Mouse (Mus musculus) MEL (cell line): ENCODE results near the gene Opcml. TPM values are rescaled to one million over a fixed set of nuclear protein-coding genes. Genes with fewer than 3 reads are reported as not detected.

ENCODE experiments used
- DNase-seq: peaks from one replicate; pipeline ENCODE4 v3.0.0; 2011; ENCODE audit warnings: low read depth, low spot score
- H3K27ac ChIP-seq: 2 replicates; pipeline ENCODE4 v1.5.1; 2012; ENCODE audit warnings: low read depth, mild to moderate bottlenecking, control low read depth, low read length, moderate library complexity; ENCODE audit not compliant: control insufficient read depth
- H3K27me3 ChIP-seq, 2 experiments: fragments of 150-350 bp in 1 of 2; sonication (generic) in 1 of 2; 2 replicates each; pipeline ENCODE4 v1.6.1; 2012; ENCODE audit warnings: low read length in 2 of 2, mild to moderate bottlenecking in 2 of 2, improper control_type of control experiment in 1 of 2, moderate library complexity in 1 of 2; ENCODE audit not compliant: insufficient read depth in 2 of 2, control insufficient read depth in 1 of 2
- H3K36me3 ChIP-seq, 2 experiments: 2 replicates each; pipeline ENCODE4 v1.6.1; 2012 to 2014; ENCODE audit warnings: low read length in 2 of 2, improper control_type of control experiment in 1 of 2, inconsistent platforms in 1 of 2, mild to moderate bottlenecking in 1 of 2; ENCODE audit not compliant: insufficient read depth in 2 of 2, control insufficient read depth in 1 of 2
- H3K4me1 ChIP-seq, 2 experiments: fragments of 150-350 bp in 1 of 2; sonication (generic) in 1 of 2; 2 replicates each; pipeline ENCODE4 v1.6.1; 2012; ENCODE audit warnings: low read length in 2 of 2, improper control_type of control experiment in 1 of 2, mild to moderate bottlenecking in 1 of 2; ENCODE audit not compliant: insufficient read depth in 2 of 2, control insufficient read depth in 1 of 2
- H3K4me3 ChIP-seq, 2 experiments: fragments of 150-350 bp in 1 of 2; sonication (generic) in 1 of 2; 2 replicates each; pipeline ENCODE4 v1.5.1; 2012; ENCODE audit warnings: low read depth in 2 of 2, low read length in 2 of 2, mild to moderate bottlenecking in 2 of 2, moderate library complexity in 2 of 2, control low read depth in 1 of 2, improper control_type of control experiment in 1 of 2; ENCODE audit not compliant: control insufficient read depth in 1 of 2, insufficient read depth in 1 of 2
- H3K79me2 ChIP-seq: 2 replicates; pipeline ENCODE4 v1.6.1; 2012; ENCODE audit warnings: mild to moderate bottlenecking, low read length, moderate library complexity; ENCODE audit not compliant: control insufficient read depth, poor library complexity, insufficient read depth
- H3K9ac ChIP-seq: 2 replicates; pipeline ENCODE4 v1.6.1; 2012; ENCODE audit warnings: low read depth, mild to moderate bottlenecking, control low read depth, low read length, moderate library complexity; ENCODE audit not compliant: control insufficient read depth, poor library complexity, severe bottlenecking
- H3K9me3 ChIP-seq: fragments of 150-350 bp; sonication (generic); replicated peaks from 2 replicates; pipeline ENCODE4 v1.6.1; 2012; ENCODE audit warnings: mild to moderate bottlenecking, low read length, improper control_type of control experiment, moderate library complexity; ENCODE audit not compliant: insufficient read depth
- CHD1 ChIP-seq: IDR thresholded peaks from 2 replicates; pipeline ENCODE4 v1.6.1; 2012; ENCODE audit warnings: low read depth, mild to moderate bottlenecking, inconsistent platforms, low read length, improper control_type of control experiment
- CHD2 ChIP-seq: IDR thresholded peaks from 2 replicates; pipeline ENCODE4 v1.6.1; 2011; ENCODE audit warnings: low read length, improper control_type of control experiment
- E2F4 ChIP-seq: IDR thresholded peaks from 2 replicates; pipeline ENCODE4 v1.6.1; 2011; ENCODE audit warnings: low read depth, low read length, improper control_type of control experiment, borderline replicate concordance
- ETS1 ChIP-seq: IDR thresholded peaks from 2 replicates; pipeline ENCODE4 v1.6.1; 2012; ENCODE audit warnings: low read depth, mild to moderate bottlenecking, inconsistent platforms, low read length, improper control_type of control experiment, moderate library complexity
- GABPA ChIP-seq: IDR thresholded peaks from 2 replicates; pipeline ENCODE4 v1.6.1; 2012; ENCODE audit warnings: low read depth, mild to moderate bottlenecking, inconsistent platforms, low read length, improper control_type of control experiment, moderate library complexity
- HCFC1 ChIP-seq: IDR thresholded peaks from 2 replicates; pipeline ENCODE4 v1.6.1; 2012; ENCODE audit warnings: low read depth, mild to moderate bottlenecking, inconsistent platforms, low read length, improper control_type of control experiment, moderate library complexity
- KAT2A ChIP-seq: conservative IDR thresholded peaks from 2 replicates; pipeline ENCODE4 v1.6.1; 2012; ENCODE audit warnings: low read depth, low read length, improper control_type of control experiment, inconsistent platforms
- MAFK ChIP-seq: IDR thresholded peaks from 2 replicates; pipeline ENCODE4 v1.6.1; 2011; ENCODE audit warnings: low read depth, mild to moderate bottlenecking, low read length, improper control_type of control experiment, borderline replicate concordance
- MAX ChIP-seq: IDR thresholded peaks from 2 replicates; pipeline ENCODE4 v1.6.1; 2011; ENCODE audit warnings: low read length, improper control_type of control experiment
- MXI1 ChIP-seq: IDR thresholded peaks from 2 replicates; pipeline ENCODE4 v1.6.1; 2011; ENCODE audit warnings: mild to moderate bottlenecking, low read depth, low read length, improper control_type of control experiment
- NELFE ChIP-seq: IDR thresholded peaks from 2 replicates; pipeline ENCODE4 v1.6.1; 2011; ENCODE audit warnings: low read depth, low read length, improper control_type of control experiment
- NRF1 ChIP-seq: IDR thresholded peaks from 2 replicates; pipeline ENCODE4 v1.6.1; 2014; ENCODE audit warnings: low read depth, mild to moderate bottlenecking, inconsistent platforms, low read length, improper control_type of control experiment, moderate library complexity; ENCODE audit not compliant: poor library complexity, insufficient read depth, severe bottlenecking
- POLR2AphosphoS5 ChIP-seq: IDR thresholded peaks from 2 replicates; pipeline ENCODE4 v1.6.1; 2012; ENCODE audit warnings: low read depth, borderline replicate concordance, mild to moderate bottlenecking, inconsistent platforms, low read length, moderate library complexity, mixed read lengths
- RAD21 ChIP-seq: IDR thresholded peaks from 2 replicates; pipeline ENCODE4 v1.6.1; 2011; ENCODE audit warnings: mild to moderate bottlenecking, low read depth, low read length, improper control_type of control experiment
- RCOR1 ChIP-seq: IDR thresholded peaks from 2 replicates; pipeline ENCODE4 v1.6.1; 2012; ENCODE audit warnings: low read depth, mild to moderate bottlenecking, inconsistent platforms, low read length, improper control_type of control experiment
- SMC3 ChIP-seq: IDR thresholded peaks from 2 replicates; pipeline ENCODE4 v1.6.1; 2011; ENCODE audit warnings: low read depth, low read length, improper control_type of control experiment
- TBP ChIP-seq: IDR thresholded peaks from 2 replicates; pipeline ENCODE4 v1.8.0; 2011; ENCODE audit warnings: low read depth, low read length, improper control_type of control experiment
- TCF12 ChIP-seq: IDR thresholded peaks from 2 replicates; pipeline ENCODE4 v1.6.1; 2014; ENCODE audit warnings: low read depth, mild to moderate bottlenecking, inconsistent platforms, low read length, improper control_type of control experiment, moderate library complexity
- UBTF ChIP-seq: IDR thresholded peaks from 2 replicates; pipeline ENCODE4 v1.6.1; 2012; ENCODE audit warnings: low read depth, mild to moderate bottlenecking, inconsistent platforms, low read length, improper control_type of control experiment, moderate library complexity, borderline replicate concordance; ENCODE audit not compliant: insufficient read depth
- USF1 ChIP-seq: IDR thresholded peaks from 2 replicates; pipeline ENCODE4 v1.6.1; 2014; ENCODE audit warnings: low read depth, mild to moderate bottlenecking, inconsistent platforms, low read length, improper control_type of control experiment, moderate library complexity
- USF2 ChIP-seq, 2 experiments: IDR thresholded peaks; 2 replicates each; pipeline ENCODE4 v1.6.1; 2011 to 2012; ENCODE audit warnings: improper control_type of control experiment in 2 of 2, low read length in 2 of 2, borderline replicate concordance in 1 of 2, inconsistent platforms in 1 of 2, low read depth in 1 of 2, mild to moderate bottlenecking in 1 of 2; ENCODE audit not compliant: insufficient read depth in 1 of 2
- ZKSCAN1 ChIP-seq: IDR thresholded peaks from 2 replicates; pipeline ENCODE4 v1.6.1; 2012; ENCODE audit warnings: low read depth, mild to moderate bottlenecking, inconsistent platforms, low read length, improper control_type of control experiment, moderate library complexity
- ZMIZ1 ChIP-seq: IDR thresholded peaks from 2 replicates; pipeline ENCODE4 v1.6.1; 2012; ENCODE audit warnings: low read depth, mild to moderate bottlenecking, inconsistent platforms, low read length, improper control_type of control experiment, moderate library complexity
- ZNF384 ChIP-seq: IDR thresholded peaks from 2 replicates; pipeline ENCODE4 v1.6.1; 2012; ENCODE audit warnings: low read depth, mild to moderate bottlenecking, inconsistent platforms, low read length, improper control_type of control experiment
- polyA plus RNA-seq, 2 experiments: library from polyadenylated mRNA; stranded (reverse) in 1 of 2; unstranded in 1 of 2; fragments of >175 nt in 1 of 2; fragments of >200 nt in 1 of 2; gene quantifications; 2 replicates each; pipeline versions ENCODE4 v1.2.1 to v1.2.4; 2012; ENCODE audit warnings: low replicate concordance in 2 of 2, low read depth in 1 of 2; ENCODE audit not compliant: insufficient read length in 2 of 2, insufficient read depth in 1 of 2, missing spikeins in 1 of 2
- total RNA-seq: library from RNA; depleted of rRNA; stranded (reverse); fragments of 300-350 nt; gene quantifications from 2 replicates; pipeline ENCODE4 v1.2.3, GENCODE M21; 2012

The Opcml gene
- total and polyA plus RNA-seq, 3 experiments: not detected

DNA sequence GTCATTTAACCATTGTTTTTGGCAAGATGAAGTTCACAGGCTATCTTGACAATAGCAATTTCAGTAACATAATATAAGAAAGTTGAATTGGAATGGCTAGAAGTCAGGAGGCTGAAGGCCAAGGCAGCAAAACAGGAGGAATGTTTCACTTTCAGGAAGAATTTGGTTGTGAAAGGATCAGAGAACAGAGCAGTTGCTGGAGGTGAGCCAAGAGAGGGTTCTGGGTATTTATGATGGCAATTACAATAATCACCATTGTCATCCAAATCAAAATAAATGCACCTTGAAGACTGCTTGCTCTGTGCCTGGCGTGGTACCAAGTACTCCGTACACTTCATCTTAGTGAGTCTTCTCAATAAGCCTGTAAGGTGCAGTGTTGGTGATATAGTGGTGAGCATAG lies 483.2 kb downstream of the Opcml start:
- Histone ChIP-seq H3K9ac (no peak overlapping the region), H3K79me2 (no peaks in the 10 kb centered on the region), H3K27ac (no peak overlapping the region), H3K36me3 (no peaks in the 10 kb centered on the region), H3K4me1 (no peaks in the 10 kb centered on the region), H3K9me3 (no peaks in the 10 kb centered on the region), H3K4me3 (no peak overlapping the region), H3K27me3 (no peaks in the 10 kb centered on the region)
- no peak for DNase-seq
- TF ChIP-seq TBP (no peak), MAFK (no peak), SMC3 (no peak), ETS1 (no peak), ZMIZ1 (no peak), KAT2A (no peak), CHD2 (no peak), TCF12 (no peak), E2F4 (no peak), ZKSCAN1 (no peak), MAX (no peak), USF1 (no peak), USF2 (IDR thresholded peaks at IDR 0.05; ENCODE audit: borderline replicate concordance in 1 of 2, insufficient read depth in 1 of 2, low read depth in 1 of 2, low read length in 2 of 2) (no peak)

GRCm38 (mm10) chr9:28278555-28278954 lies 488.0 kb downstream of the Opcml start:
- no peak overlapping the region for H3K27ac ChIP-seq
- H3K36me3 ChIP-seq: no peaks in the 10 kb centered on the region
- H3K4me1 ChIP-seq: no peaks in the 10 kb centered on the region
- no peaks in the 10 kb centered on the region for H3K9me3 ChIP-seq
- H3K4me3 ChIP-seq: no peak overlapping the region
- no peaks in the 10 kb centered on the region for H3K79me2 ChIP-seq
- no peak overlapping the region for H3K9ac ChIP-seq
- TF ChIP-seq MXI1: no peak
- no peak for DNase-seq
- no peaks in the 10 kb centered on the region for H3K27me3 ChIP-seq

DNA sequence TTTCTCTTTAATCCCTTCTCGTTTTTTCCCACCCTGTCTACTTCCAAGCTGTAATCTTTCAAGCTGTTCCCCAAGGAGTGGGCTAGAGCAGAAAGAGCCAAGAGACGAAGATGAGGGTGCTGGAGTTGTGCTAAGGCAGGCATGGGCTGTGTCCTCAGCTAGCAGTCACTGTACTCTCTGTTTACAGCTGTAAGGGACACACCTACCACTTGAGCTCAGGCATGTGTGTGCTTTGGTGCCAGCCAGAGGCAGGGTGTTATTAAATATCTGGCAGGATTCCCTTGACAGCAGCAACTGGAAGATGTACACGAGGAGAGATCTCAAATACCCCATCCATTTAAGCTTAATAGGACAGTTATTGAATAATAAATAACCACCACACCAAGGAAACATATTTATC lies 490.4 kb downstream of the Opcml start:
- no peaks in the 10 kb centered on the region for H3K4me1 ChIP-seq
- H3K9me3 ChIP-seq: no peaks in the 10 kb centered on the region

More for the DNA sequence above, 490.4 kb downstream of the Opcml start:
- DNase-seq: no peak
- Histone ChIP-seq H3K27ac (no peak overlapping the region), H3K79me2 (no peaks in the 10 kb centered on the region), H3K27me3 (no peaks in the 10 kb centered on the region), H3K36me3 (no peaks in the 10 kb centered on the region), H3K4me3 (no peak overlapping the region), H3K9ac (no peak overlapping the region)
- no peak for TF ChIP-seq RCOR1
- no peak for TF ChIP-seq ZNF384
- no peak for TF ChIP-seq CHD1
- TF ChIP-seq POLR2AphosphoS5: no peak
- no peak for TF ChIP-seq NELFE
- no peak for TF ChIP-seq RAD21
- TF ChIP-seq USF1: no peak
- TF ChIP-seq ZKSCAN1: no peak
- TF ChIP-seq NRF1: no peak
- TF ChIP-seq ZMIZ1: no peak
- no peak for TF ChIP-seq GABPA
- no peak for TF ChIP-seq HCFC1
- no peak for TF ChIP-seq UBTF
